Mouse (Mus musculus): ENCODE data around the gene Nudt6. TPM values are rescaled to one million over a fixed set of nuclear protein-coding genes. Genes with fewer than 3 reads are reported as not detected.

The Nudt6 gene
- polyA plus RNA-seq, 1 experiment from 2014 or later, result 11.4 TPM

- Histone ChIP-seq H3K9ac (replicated peaks) (no peak overlapping the region), H3K27ac (ENCODE audit: low read depth) (no peak overlapping the region), H3K9me3 (ENCODE audit: low read length) (no peaks in the 10 kb centered on the region), H3K4me2 (ENCODE audit: low read depth, low read length) (no peak overlapping the region), H3K36me3 (replicated peaks; ENCODE audit: insufficient read depth, low read length) (no peaks in the 10 kb centered on the region), H3K27me3 (ENCODE audit: insufficient read depth, low read length) (no peaks in the 10 kb centered on the region), H3K4me3 (ENCODE audit: low read depth, low read length) (no peak overlapping the region), H3K4me1 (ENCODE audit: insufficient read depth) (no peaks in the 10 kb centered on the region)
- DNase-seq, result no peak
- TF ChIP-seq CTCF (IDR thresholded peaks at IDR 0.05; ENCODE audit: low read depth) (no peak), EP300 (IDR thresholded peaks at IDR 0.05; ENCODE audit: low read depth) (no peak)
- 78% methylated on average over 6 of the region's 6 CpGs for WGBS (ENCODE audit: insufficient replicate concordance)
- no peak for ATAC-seq
These were observed 41.6 kb downstream of the Nudt6 start for GRCm38 (mm10) chr3:37378412-37378811.

GRCm38 (mm10) chr3:37377926-37378325 is 42.1 kb downstream of the Nudt6 start:
- no peak for TF ChIP-seq CTCF (IDR thresholded peaks at IDR 0.05; ENCODE audit: low read depth)
- Histone ChIP-seq H3K27ac (ENCODE audit: low read depth) (no peak overlapping the region), H3K4me1 (ENCODE audit: insufficient read depth) (no peaks in the 10 kb centered on the region), H3K9ac (replicated peaks) (no peak overlapping the region), H3K27me3 (ENCODE audit: insufficient read depth, low read length) (no peaks in the 10 kb centered on the region), H3K4me3 (ENCODE audit: low read depth, low read length) (no peak overlapping the region), H3K4me2 (ENCODE audit: low read depth, low read length) (no peak overlapping the region), H3K9me3 (ENCODE audit: low read length) (no peaks in the 10 kb centered on the region), H3K36me3 (replicated peaks; ENCODE audit: insufficient read depth, low read length) (no peaks in the 10 kb centered on the region)
- ATAC-seq (no peak), DNase-seq (no peak)
- 73% methylated on average over 6 of the region's 6 CpGs for WGBS (ENCODE audit: insufficient replicate concordance)

- Histone ChIP-seq H3K27me3 (ENCODE audit: insufficient read depth, low read length) (no peaks in the 10 kb centered on the region), H3K36me3 (replicated peaks; ENCODE audit: insufficient read depth, low read length) (no peaks in the 10 kb centered on the region), H3K9me3 (ENCODE audit: low read length) (no peaks in the 10 kb centered on the region), H3K4me3 (ENCODE audit: low read depth, low read length) (no peak overlapping the region), H3K4me2 (ENCODE audit: low read depth, low read length) (no peak overlapping the region), H3K9ac (replicated peaks) (no peak overlapping the region), H3K27ac (ENCODE audit: low read depth) (no peak overlapping the region), H3K4me1 (ENCODE audit: insufficient read depth) (no peaks in the 10 kb centered on the region)
- TF ChIP-seq EP300 (IDR thresholded peaks at IDR 0.05; ENCODE audit: low read depth), result no peak
- TF ChIP-seq CTCF (IDR thresholded peaks at IDR 0.05; ENCODE audit: low read depth), result no peak
- ATAC-seq (no peak), DNase-seq (no peak)
- 79% methylated on average over 11 of the region's 11 CpGs for WGBS (ENCODE audit: insufficient replicate concordance)
These were observed 46.3 kb downstream of the Nudt6 start for GRCm38 (mm10) chr3:37373712-37374111.

GRCm38 (mm10) chr3:37370407-37370806 is 49.6 kb downstream of the Nudt6 start:
- H3K9me3 ChIP-seq (ENCODE audit: low read length), result no peaks in the 10 kb centered on the region
- no peaks in the 10 kb centered on the region for H3K27me3 ChIP-seq (ENCODE audit: insufficient read depth, low read length)
- H3K36me3 ChIP-seq (replicated peaks; ENCODE audit: insufficient read depth, low read length), result no peaks in the 10 kb centered on the region
- DNase-seq (no peak), ATAC-seq (no peak)
- TF ChIP-seq EP300 (IDR thresholded peaks at IDR 0.05; ENCODE audit: low read depth), result no peak
- no peak for TF ChIP-seq CTCF (IDR thresholded peaks at IDR 0.05; ENCODE audit: low read depth)
- H3K9ac ChIP-seq (replicated peaks), result no peak overlapping the region
- no peak overlapping the region for H3K4me2 ChIP-seq (ENCODE audit: low read depth, low read length)
- no peak overlapping the region for H3K27ac ChIP-seq (ENCODE audit: low read depth)
- no peaks in the 10 kb centered on the region for H3K4me1 ChIP-seq (ENCODE audit: insufficient read depth)
- 60% methylated on average over 4 of the region's 4 CpGs for WGBS (ENCODE audit: insufficient replicate concordance)
- H3K4me3 ChIP-seq (ENCODE audit: low read depth, low read length), result no peak overlapping the region

GRCm38 (mm10) chr3:37366381-37367053 is 53.5 kb downstream of the Nudt6 start:
- TF ChIP-seq EP300 (IDR thresholded peaks at IDR 0.05; ENCODE audit: low read depth) (no peak), CTCF (IDR thresholded peaks at IDR 0.05; ENCODE audit: low read depth) (no peak)
- Histone ChIP-seq H3K27me3 (ENCODE audit: insufficient read depth, low read length) (no peaks in the 10 kb centered on the region), H3K36me3 (replicated peaks; ENCODE audit: insufficient read depth, low read length) (no peaks in the 10 kb centered on the region), H3K4me2 (ENCODE audit: low read depth, low read length) (no peak overlapping the region), H3K9ac (replicated peaks) (no peak overlapping the region), H3K27ac (ENCODE audit: low read depth) (no peak overlapping the region), H3K9me3 (ENCODE audit: low read length) (no peaks in the 10 kb centered on the region), H3K4me3 (ENCODE audit: low read depth, low read length) (no peak overlapping the region), H3K4me1 (ENCODE audit: insufficient read depth) (no peaks in the 10 kb centered on the region)
- ATAC-seq (no peak), DNase-seq (no peak)
- WGBS (ENCODE audit: insufficient replicate concordance), result 40% methylated on average over 4 of the region's 4 CpGs

- DNase-seq, result no peak
- TF ChIP-seq EP300 (IDR thresholded peaks at IDR 0.05; ENCODE audit: low read depth) (no peak), CTCF (IDR thresholded peaks at IDR 0.05; ENCODE audit: low read depth) (no peak)
- H3K9ac ChIP-seq (replicated peaks), result no peak overlapping the region
- H3K4me3 ChIP-seq (ENCODE audit: low read depth, low read length), result no peak overlapping the region
- H3K9me3 ChIP-seq (ENCODE audit: low read length), result no peaks in the 10 kb centered on the region
- WGBS (ENCODE audit: insufficient replicate concordance), result 54% methylated on average over 3 of the region's 3 CpGs
- H3K4me1 ChIP-seq (ENCODE audit: insufficient read depth), result no peaks in the 10 kb centered on the region
- no peaks in the 10 kb centered on the region for H3K36me3 ChIP-seq (replicated peaks; ENCODE audit: insufficient read depth, low read length)
- no peaks in the 10 kb centered on the region for H3K27me3 ChIP-seq (ENCODE audit: insufficient read depth, low read length)
- ATAC-seq, result no peak
- no peak overlapping the region for H3K27ac ChIP-seq (ENCODE audit: low read depth)
- no peak overlapping the region for H3K4me2 ChIP-seq (ENCODE audit: low read depth, low read length)
These were observed 54.0 kb downstream of the Nudt6 start for GRCm38 (mm10) chr3:37365976-37366375.
